Mouse (Mus musculus) embryo, embryonic 10.5 days (tissue): ENCODE measurements around the gene 1700001P01Rik.
"Not testable (repeated sequence)": the region's sequence is repeated elsewhere in the genome, so short reads cannot be mapped to it uniquely, and the experiment has no call there.

Experiments used
- DNase-seq: peaks from one replicate; pipeline ENCODE4 v3.0.0-alpha.2; 2015; ENCODE audit warnings: low spot score

The 1700001P01Rik gene

GRCm38 (mm10) chr11:97744718-97745330 is 30.9 kb downstream of the 1700001P01Rik start:
- peak; percentile 100 for DNase-seq

GRCm38 (mm10) chr11:97744063-97744717 is 31.5 kb downstream of the 1700001P01Rik start, which contains the start of gene Pip4k2b:
Gene Pip4k2b, minus strand, starts transcription at chr11:97744704.
- peak; percentile 54 for DNase-seq

GRCm38 (mm10) chr11:97743423-97743822 is 32.3 kb downstream of the 1700001P01Rik start:
- no peak for DNase-seq

- no peak for DNase-seq
Observed at GRCm38 (mm10) chr11:97742591-97742990, 33.1 kb downstream of the 1700001P01Rik start.

GRCm38 (mm10) chr11:97742157-97742556 is 33.6 kb downstream of the 1700001P01Rik start:
- no peak for DNase-seq

- DNase-seq = no peak
Observed at GRCm38 (mm10) chr11:97740190-97740589, 35.5 kb downstream of the 1700001P01Rik start.

GRCm38 (mm10) chr11:97739155-97739554 is 36.6 kb downstream of the 1700001P01Rik start:
- no peak for DNase-seq

- DNase-seq = peak; percentile 37
Observed at GRCm38 (mm10) chr11:97738703-97739102, 37.0 kb downstream of the 1700001P01Rik start.

- no peak for DNase-seq
Observed at GRCm38 (mm10) chr11:97737600-97737999, 38.1 kb downstream of the 1700001P01Rik start.

- no peak for DNase-seq
Observed at GRCm38 (mm10) chr11:97736645-97737044, 39.1 kb downstream of the 1700001P01Rik start.

- not testable (repeated sequence) for DNase-seq
Observed at GRCm38 (mm10) chr11:97734810-97735209, 40.9 kb downstream of the 1700001P01Rik start.

GRCm38 (mm10) chr11:97733689-97734088 is 42.0 kb downstream of the 1700001P01Rik start:
- peak; percentile 81 for DNase-seq

- no peak for DNase-seq
Observed at GRCm38 (mm10) chr11:97728730-97729129, 47.0 kb downstream of the 1700001P01Rik start.

- DNase-seq = no peak
Observed at GRCm38 (mm10) chr11:97728311-97728710, 47.4 kb downstream of the 1700001P01Rik start.

- DNase-seq = no peak
Observed at GRCm38 (mm10) chr11:97723709-97724108, 52.0 kb downstream of the 1700001P01Rik start.
